Mouse (Mus musculus) cerebellum, adult 2 months (tissue): Measurements from ENCODE around the gene Heyl.

ENCODE experiments used
- CTCF ChIP-seq: fragments of 200-500 bp; IDR thresholded peaks from 2 replicates; pipeline ENCODE4 v1.5.1; 2011; ENCODE audit warnings: low read depth, mild to moderate bottlenecking, control low read depth, low read length, moderate library complexity, borderline replicate concordance; ENCODE audit not compliant: insufficient read depth
- POLR2A ChIP-seq: fragments of 200-500 bp; IDR thresholded peaks from 2 replicates; pipeline ENCODE4 v1.6.1; 2011; ENCODE audit warnings: low read length, control low read depth, borderline replicate concordance; ENCODE audit not compliant: insufficient read depth

DNA sequence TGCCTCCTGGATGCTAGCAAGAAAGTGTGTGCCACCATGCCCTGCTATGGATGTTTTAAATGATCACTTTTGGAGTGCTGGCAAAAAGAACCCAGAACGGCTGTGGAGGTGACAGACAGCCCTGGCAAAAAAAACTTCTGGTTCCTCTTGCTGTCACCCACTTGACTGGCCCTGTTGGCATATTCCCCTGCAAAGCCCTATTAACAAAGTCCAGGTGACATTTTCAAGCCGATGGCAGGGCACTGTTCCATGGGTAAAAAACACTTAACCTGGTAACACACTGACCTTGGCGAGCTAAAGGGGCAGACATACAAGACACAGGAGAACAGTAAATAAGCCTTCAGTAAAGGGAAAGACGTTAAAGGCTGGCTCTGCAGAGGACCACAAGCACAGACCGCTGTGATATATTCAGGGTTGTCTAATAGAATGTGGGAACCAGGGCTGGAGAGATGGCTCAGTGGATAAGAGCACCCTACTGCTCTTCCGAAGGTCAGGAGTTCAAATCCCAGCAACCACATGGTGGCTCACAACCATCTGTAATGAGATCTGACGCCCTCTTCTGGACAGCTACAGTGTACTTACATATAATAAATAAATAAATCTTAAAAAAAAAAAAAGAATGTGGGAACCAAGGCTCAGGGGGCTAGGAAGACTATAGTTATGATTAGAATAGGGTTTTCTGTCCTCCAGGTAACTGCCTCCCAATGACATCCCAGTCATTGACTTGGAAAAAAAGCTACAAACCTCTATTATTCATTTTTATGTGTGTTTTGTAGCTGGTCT, 60.5 kb downstream of the Heyl start:
- TF ChIP-seq POLR2A (no peak), CTCF (no peak)
